ENCODE assay signal across 17 mouse cellular contexts in genomic region chr10:25411836-25412373, GRCm38 (mm10). TPM values are rescaled to one million over a fixed set of nuclear protein-coding genes. Genes with fewer than 3 reads are reported as not detected.
DNase-seq lines count a peak whose midpoint lies in the region; ATAC-seq and TF ChIP-seq lines count a peak whose summit lies in the region.
"Had no signal": no experiment of that assay in that cellular context is flagged by ENCODE, and none has a peak within 500 bp of the region (broad histone marks: within the 10 kb centered on the region; RNA-seq: fewer than 3 reads in every experiment).

No protein-coding gene starts in this region.

- H3K4me2 ChIP-seq in kidney, embryonic 15.5 days: no peak overlapping the region
- H3K4me2 ChIP-seq: forebrain, embryonic 13.5 days; limb, embryonic 13.5 days had no signal

- TF ChIP-seq POLR2A in heart, adult 2 months (IDR thresholded peaks at IDR 0.05; ENCODE audit: insufficient read depth, low read depth, low read length): no peak
- TF ChIP-seq POLR2A in lung, adult 2 months (IDR thresholded peaks at IDR 0.05; ENCODE audit: borderline replicate concordance, extremely low read depth, low read depth, low read length): no peak

- ATAC-seq in kidney, embryonic 15.5 days (replicated peaks; ENCODE audit: low FRiP score): no peak
- ATAC-seq in monocyte, adult 5-6 weeks (replicated peaks; ENCODE audit: insufficient number of reproducible peaks, low FRiP score, low TSS enrichment, poor library complexity, severe bottlenecking): no peak
- ATAC-seq: activated CD4-positive, CD25-positive, alpha-beta regulatory T cell, adult 4 months; forebrain, embryonic 13.5 days; hindbrain, postnatal 0 days; midbrain, embryonic 16.5 days had no signal

- H3K9me3 ChIP-seq in kidney, embryonic 15.5 days (replicated peaks): no peaks in the 10 kb centered on the region
- H3K9me3 ChIP-seq: forebrain, embryonic 13.5 days; limb, embryonic 13.5 days had no signal

- no peak for TF ChIP-seq CTCF in heart, adult 2 months (IDR thresholded peaks at IDR 0.05)
- TF ChIP-seq CTCF in lung, adult 2 months (IDR thresholded peaks at IDR 0.05; ENCODE audit: insufficient read depth, low read length): no peak

- no peak overlapping the region for H3K4me3 ChIP-seq in heart, adult 2 months
- H3K4me3 ChIP-seq in kidney, embryonic 15.5 days (replicated peaks): no peak overlapping the region
- no peak overlapping the region for H3K4me3 ChIP-seq in lung, adult 2 months (replicated peaks; ENCODE audit: extremely low read depth, low read depth, low read length)
- H3K4me3 ChIP-seq: forebrain, embryonic 13.5 days; limb, embryonic 13.5 days had no signal

- TF ChIP-seq EP300 in heart, adult 2 months (IDR thresholded peaks at IDR 0.05; ENCODE audit: insufficient read depth, low read depth, low read length): no peak

- peaks cover 6% of the 10 kb centered on the region for H3K4me1 ChIP-seq in heart, adult 2 months (ENCODE audit: control insufficient read depth, insufficient read depth, low read length)
- H3K4me1 ChIP-seq in kidney, embryonic 15.5 days: peaks cover 2% of the 10 kb centered on the region; the same call in 1 of the 2 replicates
- H3K4me1 ChIP-seq in lung, adult 2 months (ENCODE audit: control insufficient read depth, insufficient read depth, low read length): peaks cover 9% of the 10 kb centered on the region
- H3K4me1 ChIP-seq: forebrain, embryonic 13.5 days had no signal

- H3K27me3 ChIP-seq in heart, adult 2 months (ENCODE audit: control insufficient read depth, insufficient read depth, low read length): no peaks in the 10 kb centered on the region
- no peaks in the 10 kb centered on the region for H3K27me3 ChIP-seq in kidney, embryonic 15.5 days
- H3K27me3 ChIP-seq: forebrain, embryonic 13.5 days; limb, embryonic 13.5 days had no signal

- peaks cover 1% of the 10 kb centered on the region; the same call in 1 of the 2 replicates for H3K79me2 ChIP-seq in heart, adult 2 months (replicated peaks; ENCODE audit: control insufficient read depth, insufficient read depth, low read length)

- WGBS in heart, adult 2 months: 43% methylated on average over 6 of the region's 6 CpGs
- 72% methylated on average over 6 of the region's 6 CpGs for WGBS in kidney, embryonic 15.5 days
- WGBS in lung, adult 2 months: 57% methylated on average over 6 of the region's 6 CpGs

- intact Hi-C loops in heart, adult 2 months (cut with DNase I): no loop called here

- H3K9ac ChIP-seq in heart, adult 2 months (ENCODE audit: low read depth, low read length): no peak overlapping the region
- H3K9ac ChIP-seq in kidney, embryonic 15.5 days: no peak overlapping the region
- H3K9ac ChIP-seq: forebrain, embryonic 13.5 days; limb, embryonic 13.5 days had no signal

- H3K27ac ChIP-seq in heart, adult 2 months: peak overlapping the region; percentile 36
- H3K27ac ChIP-seq in kidney, embryonic 15.5 days: peak overlapping the region; percentile 42; the same call in 1 of the 2 replicates
- H3K27ac ChIP-seq: forebrain, embryonic 13.5 days; hindbrain, postnatal 0 days; limb, embryonic 13.5 days had no signal

- H3K36me3 ChIP-seq in heart, adult 2 months (ENCODE audit: control insufficient read depth, insufficient read depth, low read length): peaks cover 5% of the 10 kb centered on the region
- H3K36me3 ChIP-seq in kidney, embryonic 15.5 days: no peaks in the 10 kb centered on the region

- no peak for DNase-seq in heart, adult 2 months
- no peak for DNase-seq in heart, adult 9 months (ENCODE audit: low spot score in 2 of 2)
- DNase-seq in kidney, postnatal 14 days: no peak
- DNase-seq in lung, postnatal 10 days: peak; percentile 20
- DNase-seq in lung, adult 2 months: no peak
- DNase-seq: adrenal gland, postnatal 36 days; cerebellum, adult 9-10 months; gastrocnemius, postnatal 36 days; layer of hippocampus, adult 9-11 months; thymus, postnatal 4 days had no signal

RNA-seq across cellular contexts. Expression of gene Epb41l2, which starts 52.3 kb away (rescaled TPM):
- 10 to 100 TPM; 40.5 to 49.1 TPM for total RNA-seq in heart, adult 2 months (2021)
- polyA plus RNA-seq in heart, adult 2 months (2012; rRNA removed): 24.0 and 41.8 TPM in 2 replicates
- polyA plus RNA-seq in kidney, embryonic 15.5 days (2015; fragmentation: Nextera tagmentation; extraction: Ambion mirVana): 66.5 and 67.7 TPM in 2 replicates
- 85.4 and 132 TPM in 2 replicates for polyA plus RNA-seq in lung, adult 2 months (2012; rRNA removed)
- 77.6 to 105 TPM (median 100 TPM) in 3 replicates for total RNA-seq in monocyte, adult 5-6 weeks (2017)
